Mouse (Mus musculus): ENCODE results near the gene Fmnl3.
"Not testable (repeated sequence)": the region's sequence is repeated elsewhere in the genome, so short reads cannot be mapped to it uniquely, and the experiment has no call there.

DNA sequence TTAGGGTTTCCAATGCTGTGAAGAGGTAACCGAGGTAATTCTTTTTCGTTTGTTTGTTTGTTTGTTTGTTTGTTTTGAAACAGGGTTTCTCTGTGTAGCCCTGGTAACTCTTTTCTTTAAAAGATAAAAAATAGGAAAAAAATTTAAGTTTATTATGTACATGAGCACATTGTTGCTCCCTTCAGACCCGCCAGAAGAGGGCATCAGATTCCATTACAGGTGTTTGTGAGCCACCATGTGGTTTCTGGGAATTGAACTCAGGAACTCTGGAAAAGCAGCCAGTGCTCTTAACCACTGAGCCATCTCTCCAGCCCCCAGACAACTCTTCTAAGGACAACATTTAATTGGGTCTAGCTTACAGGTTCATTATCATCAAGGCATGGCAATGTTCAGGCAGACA is 15.8 kb upstream of the Fmnl3 start:
- not testable (repeated sequence) for TF ChIP-seq POLR2A (IDR thresholded peaks at IDR 0.05; ENCODE audit: borderline replicate concordance, extremely low read depth, insufficient read depth, insufficient read length, poor library complexity, severe bottlenecking); CTCF (IDR thresholded peaks at IDR 0.05; ENCODE audit: borderline replicate concordance, extremely low read depth, insufficient read depth, insufficient read length)
